Mouse (Mus musculus) embryo, embryonic 10.5 days (tissue): ENCODE results near the gene Ttc27.
A peak's percentile ranks its signal among the peaks of the same experiment; 100 is the strongest.
"Not testable (repeated sequence)": the region's sequence is repeated elsewhere in the genome, so short reads cannot be mapped to it uniquely, and the experiment has no call there.

Experiments
- DNase-seq: peaks from one replicate; pipeline ENCODE4 v3.0.0-alpha.2; 2015; ENCODE audit warnings: low spot score

Gene Ttc27

DNA sequence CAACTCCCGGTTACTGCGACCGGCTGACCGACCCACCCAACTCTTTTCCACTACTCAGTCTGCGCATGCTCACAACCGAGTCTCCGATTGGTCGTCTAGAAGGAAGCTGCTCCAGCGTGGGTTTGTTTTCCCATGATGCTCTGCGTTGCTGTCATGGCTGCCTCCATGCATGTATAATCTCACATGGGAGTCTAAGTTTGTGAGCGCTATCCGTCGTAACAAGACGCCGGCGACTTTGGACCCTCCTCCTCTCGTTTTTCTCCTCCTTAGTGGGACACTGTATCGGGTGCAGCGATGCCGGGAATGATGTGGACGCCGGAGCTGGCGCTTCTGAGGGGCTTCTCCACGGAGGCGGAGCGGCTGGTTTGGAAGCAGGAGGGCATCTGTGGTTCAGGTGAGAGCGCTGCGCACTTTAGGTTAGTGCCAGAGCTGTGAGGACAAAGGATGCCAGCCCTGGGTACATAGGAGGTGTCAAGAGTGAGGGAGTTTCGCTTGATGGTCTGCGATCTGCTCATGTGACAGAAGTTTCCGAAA, at the start of gene Ttc27:
Ttc27 (plus strand) TSS at position 115 of the 534 bp plus-strand sequence.
- DNase-seq, result peak; percentile 99

DNA sequence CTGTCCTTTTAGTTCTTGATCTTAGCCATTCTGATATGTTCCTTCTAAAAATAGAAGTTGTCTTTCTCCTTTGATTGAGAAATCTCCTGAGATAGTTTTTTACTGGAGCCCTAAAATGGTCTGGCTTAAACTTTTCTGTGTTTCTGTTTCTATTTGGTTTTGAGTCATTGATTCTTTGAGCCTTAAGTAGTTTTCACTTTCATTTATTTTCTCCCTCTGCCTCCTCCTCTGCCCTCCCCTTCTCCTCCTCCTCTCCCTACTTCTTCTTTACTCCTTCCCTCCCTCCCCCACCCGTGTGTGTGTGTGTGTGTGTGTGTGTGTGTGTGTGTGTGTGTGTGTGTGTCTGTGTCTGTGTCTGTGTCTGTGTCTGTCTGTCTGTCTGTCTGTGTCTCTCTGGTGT, 49.5 kb upstream of the Ttc27 start:
- DNase-seq, result no peak

DNA sequence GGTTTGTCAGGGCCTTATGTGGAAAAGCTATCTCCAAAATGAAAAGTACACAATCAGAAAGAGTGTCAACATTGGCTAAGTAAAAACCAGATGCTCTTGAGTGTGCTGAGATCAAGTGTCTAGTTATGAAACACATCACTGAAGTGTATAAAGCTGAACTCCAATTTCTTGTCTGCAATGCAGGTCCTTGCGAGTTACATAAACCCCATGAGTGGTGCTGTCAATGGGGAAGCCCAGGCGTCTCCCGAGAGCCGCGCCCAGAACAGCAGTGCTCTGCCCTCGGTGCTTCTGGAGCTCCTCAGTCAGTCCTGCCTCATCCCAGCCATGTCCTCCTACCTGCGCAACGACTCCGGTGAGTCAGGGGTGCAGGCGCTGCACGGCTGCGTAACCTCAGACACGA, 47.5 kb upstream of the Ttc27 start:
- no peak for DNase-seq

DNA sequence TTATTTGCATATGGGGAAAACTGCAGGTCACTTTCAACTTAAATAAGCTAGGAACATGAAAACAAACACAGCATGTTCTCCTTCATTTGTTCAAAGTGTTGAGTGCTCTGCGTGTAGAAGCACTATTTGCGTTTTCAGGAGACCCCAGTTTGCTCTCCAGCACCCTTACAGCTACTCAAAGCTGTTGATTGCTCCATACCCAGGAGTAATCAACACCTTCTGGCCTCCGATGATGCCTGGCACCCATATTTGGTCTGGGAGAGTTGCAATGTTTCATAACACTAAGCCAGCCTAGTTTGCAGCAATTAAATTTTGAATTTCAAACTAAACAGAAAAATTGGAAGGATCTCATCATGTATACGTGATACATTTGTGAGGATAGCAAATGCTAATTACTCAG, 45.1 kb upstream of the Ttc27 start:
- no peak for DNase-seq

DNA sequence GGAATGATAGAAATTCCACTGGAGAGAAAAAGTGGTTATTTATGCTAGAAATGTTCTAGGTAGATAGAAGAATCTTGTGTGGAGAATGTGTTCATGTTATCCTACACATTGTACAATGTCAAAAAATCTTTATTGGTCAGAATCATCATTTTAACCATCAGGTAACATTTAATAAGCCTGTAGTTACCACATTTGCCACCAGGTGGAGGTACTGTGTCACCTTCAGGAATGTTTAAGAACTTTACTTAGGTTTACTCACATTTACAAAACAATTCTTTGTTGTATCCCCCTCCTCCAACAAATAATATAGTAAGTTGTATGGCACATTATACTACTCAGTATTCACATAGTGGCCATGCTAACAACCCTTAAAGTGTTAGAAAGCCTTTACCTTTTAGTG, 44.3 kb upstream of the Ttc27 start:
- DNase-seq, result peak; percentile 77

DNA sequence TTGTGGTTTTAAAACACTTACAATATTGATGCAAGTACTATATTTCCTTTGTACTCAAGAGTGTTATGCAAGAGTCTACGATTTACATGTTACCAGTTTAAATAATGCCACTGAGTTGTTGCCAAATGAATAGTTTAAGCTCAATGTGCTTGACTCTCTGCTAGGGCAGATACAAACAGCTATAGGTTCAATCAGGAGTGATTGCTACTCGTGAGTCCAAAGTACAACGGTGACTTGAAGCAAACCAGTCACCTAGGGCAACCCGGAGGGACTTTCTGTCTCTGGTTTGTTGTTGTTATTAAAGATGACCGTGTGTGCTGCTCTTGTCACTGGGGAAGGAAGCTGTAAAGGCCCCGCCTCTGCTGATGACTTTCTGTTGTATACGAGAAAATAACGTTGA, 39.5 kb upstream of the Ttc27 start:
- no peak for DNase-seq

DNA sequence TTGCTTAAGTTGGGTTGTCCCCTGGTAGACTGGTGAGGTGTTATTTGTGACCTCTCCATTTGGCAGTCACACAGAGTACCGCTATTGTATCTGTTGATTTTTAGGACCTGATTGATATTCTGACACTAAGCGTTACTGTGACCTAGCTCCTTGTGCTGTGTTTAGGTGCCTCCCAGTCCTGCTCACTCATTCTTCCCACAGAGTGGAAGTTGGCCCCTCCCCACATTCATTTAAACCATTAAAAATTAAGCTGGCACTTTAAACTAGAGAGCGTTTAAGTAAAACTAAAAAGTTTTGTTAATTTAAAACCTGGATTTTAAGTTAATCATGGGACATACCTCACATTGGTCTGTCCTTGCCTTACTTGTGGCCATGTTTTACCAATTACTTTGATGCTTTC, 32.6 kb upstream of the Ttc27 start:
- DNase-seq, result no peak

DNA sequence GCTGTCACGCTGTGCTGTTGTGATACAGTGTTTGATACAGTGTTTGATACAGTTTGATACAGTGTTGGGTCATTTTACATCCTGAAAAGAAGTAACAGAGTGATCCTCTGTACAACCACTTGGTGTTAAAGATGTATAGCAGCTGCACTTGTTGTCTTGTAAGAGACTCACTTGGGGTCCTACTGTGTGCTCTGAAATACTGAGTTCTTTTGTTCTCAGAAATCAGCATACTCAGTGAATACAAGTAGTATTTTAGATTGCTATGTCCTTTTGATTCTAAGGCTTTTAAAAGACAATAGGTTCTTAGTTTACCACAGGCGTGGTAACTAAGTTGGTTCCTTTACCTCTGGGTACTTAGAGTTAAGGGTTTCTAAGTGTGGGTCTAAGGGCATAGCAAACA, 29.0 kb upstream of the Ttc27 start:
- DNase-seq, result no peak

DNA sequence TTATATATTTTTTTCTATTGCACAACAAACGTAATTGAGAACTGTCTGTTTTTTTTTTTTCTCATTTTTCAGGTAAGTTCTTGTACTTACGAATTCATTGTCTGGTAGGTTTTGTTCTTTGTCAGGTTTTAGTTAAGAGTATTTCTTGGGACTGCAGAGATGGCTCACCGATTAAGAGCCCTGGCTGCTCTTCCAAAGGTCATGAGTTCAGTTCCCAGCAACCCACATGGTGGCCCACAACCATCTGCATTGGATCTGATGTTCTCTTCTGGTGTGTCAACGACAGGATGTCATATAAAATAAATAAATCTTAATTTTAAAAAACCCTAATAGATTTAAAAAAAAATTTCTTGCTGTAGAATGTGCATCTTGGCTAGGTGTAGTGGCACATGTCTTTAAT, 28.1 kb upstream of the Ttc27 start:
- no peak for DNase-seq

DNA sequence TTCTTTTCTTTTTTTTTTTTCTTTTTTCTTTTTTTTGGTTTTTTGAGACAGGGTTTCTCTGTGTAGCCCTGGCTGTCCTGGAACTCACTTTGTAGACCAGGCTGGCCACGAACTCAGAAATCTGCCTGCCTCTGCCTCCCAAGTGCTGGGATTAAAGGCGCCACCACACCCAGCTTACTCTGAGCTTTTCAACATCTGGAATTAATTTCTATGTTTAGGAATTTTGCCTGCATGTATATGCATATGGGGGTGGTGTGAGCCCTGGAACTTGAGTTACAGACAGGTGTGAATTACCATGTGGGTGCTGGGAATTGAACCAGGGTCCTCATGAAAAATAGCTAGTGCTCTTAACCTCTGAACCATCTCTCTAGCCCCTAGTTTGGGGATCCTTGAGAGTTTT, 15.9 kb upstream of the Ttc27 start:
- DNase-seq, result not testable (repeated sequence)

DNA sequence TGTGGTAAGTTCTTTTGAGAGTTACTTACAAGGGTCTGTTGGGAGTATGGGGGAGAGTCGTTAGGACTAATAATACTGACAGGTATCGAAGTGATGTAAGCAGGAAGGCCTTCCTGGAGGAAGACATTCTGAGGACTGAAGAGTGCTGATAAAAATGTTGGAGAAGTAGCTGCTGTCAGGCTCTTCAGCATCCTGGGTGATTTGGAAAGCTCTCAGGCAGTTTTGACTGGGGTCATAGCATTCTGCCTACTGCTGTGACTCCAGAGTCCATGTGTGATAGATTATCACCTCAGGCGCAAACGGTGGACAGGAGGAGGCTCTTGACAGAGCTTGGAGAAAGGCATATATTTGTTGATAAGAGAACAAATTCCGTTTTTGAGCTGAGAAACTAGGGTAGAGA, 12.1 kb upstream of the Ttc27 start:
- DNase-seq, result no peak

DNA sequence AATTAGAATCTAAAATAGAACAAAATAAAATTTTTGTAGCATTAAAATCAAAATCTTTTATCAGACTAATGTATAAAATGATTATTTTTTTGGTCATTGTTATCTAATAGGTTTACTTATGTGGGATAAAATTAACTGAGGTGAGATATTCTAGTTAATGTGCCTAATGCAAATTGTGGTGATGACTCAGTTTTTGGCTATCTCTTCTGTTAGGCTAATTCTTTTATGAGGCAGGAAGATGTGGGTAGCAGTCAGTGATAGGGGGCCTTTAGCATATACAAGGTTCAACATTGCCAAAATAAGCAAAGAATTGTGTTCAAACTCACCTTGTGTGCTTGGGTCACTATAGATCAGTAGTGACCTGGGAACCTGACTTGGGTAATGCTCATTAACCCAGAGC, 10.9 kb upstream of the Ttc27 start:
- DNase-seq, result no peak

DNA sequence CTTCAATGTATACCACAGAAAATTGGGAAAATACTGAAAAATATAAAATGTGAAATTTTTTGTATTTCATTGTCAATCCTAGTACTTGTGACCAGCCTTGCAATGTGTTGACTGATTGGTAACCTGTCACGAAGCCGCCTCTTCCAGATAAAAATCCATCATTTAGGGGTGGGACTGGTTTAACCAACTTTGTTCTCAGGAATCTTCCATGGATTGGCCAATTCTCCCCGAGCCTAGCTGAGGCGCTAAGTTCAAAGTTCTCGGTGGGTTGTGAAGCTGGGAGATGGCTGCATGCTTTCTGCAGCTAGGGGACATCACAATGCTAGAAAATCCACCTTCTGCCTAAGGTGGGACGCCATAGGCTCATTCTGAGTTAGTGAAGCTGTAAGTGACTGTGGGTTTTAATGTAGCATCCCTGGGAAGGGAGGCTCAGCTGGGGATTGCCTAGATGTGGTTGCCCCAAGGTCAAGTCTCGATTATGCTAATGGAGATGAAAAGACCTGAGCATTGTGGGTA, 9.8 kb upstream of the Ttc27 start:
- DNase-seq, result no peak

DNA sequence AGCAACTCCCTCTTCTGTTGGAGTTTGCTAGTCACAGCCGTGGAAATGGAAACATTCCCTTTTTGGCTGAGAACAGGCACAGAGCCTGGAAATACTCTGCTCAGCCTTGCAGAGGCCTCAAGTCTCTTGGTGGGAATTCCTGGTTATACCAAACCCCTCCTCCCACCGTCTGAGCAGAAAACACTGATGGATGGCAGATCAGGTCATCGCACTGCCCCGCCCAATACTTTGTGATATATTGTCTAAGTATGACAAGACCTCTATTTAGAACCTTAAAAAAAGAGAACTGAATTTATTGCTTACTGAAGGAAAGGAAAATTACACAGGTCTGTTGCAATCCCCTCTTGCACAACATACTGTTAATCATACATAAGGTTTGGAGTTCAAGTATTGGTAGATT, 6.8 kb upstream of the Ttc27 start:
- DNase-seq, result no peak

DNA sequence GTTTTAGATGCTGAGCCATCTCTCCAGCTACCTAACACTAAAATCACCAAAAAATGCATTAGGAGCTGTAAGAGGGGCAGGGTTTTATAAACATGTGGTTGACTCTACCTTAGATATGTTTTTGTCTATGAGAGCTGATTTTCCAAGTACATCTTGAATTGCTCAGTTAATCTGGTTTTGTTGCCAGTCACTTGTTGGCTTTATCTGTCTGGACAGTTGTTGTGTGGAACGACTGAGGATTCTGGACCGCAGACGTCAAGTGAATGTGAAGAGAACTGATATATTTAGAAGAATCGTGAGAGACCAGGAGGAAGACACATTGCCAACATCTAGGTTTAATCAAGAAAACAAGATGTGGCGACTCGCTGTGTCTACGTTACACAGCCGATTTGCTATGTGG, 5.9 kb upstream of the Ttc27 start:
- no peak for DNase-seq

DNA sequence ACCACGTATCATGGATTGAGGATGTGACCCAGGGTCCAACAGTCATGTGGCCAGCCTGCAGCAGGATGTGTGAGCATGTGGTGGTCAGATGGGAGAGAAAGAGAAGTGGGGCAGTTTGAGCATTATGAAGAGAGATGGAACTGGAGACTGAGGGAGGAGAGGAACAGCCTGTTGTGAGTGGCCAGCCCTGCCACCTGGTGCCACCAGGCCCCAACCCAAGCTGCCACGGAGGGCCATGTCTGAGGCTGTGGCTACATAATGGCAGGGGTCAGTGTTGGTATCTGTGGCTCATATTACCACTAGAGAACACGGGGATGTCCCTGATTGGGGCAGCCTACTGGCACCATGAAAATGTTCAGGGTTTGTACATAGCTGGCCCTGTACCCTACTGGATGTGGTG, 2.4 kb upstream of the Ttc27 start:
- DNase-seq, result no peak

DNA sequence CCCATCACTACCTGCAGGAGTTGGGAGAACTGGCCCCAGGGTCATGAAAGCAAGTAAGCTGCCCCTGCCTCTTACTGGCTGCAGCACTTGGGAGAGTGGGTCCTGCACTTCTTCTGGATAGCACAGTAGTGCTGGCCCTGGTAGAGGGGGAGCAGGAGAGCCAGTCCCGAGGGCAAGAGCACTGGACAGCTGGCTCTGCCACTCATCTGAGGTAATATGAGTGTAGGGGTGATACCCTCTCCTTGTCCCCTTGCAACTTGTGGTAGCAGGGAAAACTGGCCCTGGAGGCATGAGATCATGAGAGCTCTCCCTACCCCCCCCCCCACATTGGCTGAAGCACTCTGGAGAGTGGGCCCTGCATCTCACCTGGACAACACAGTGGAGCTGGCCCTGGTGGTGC, 1.8 kb upstream of the Ttc27 start:
- DNase-seq, result no peak

DNA sequence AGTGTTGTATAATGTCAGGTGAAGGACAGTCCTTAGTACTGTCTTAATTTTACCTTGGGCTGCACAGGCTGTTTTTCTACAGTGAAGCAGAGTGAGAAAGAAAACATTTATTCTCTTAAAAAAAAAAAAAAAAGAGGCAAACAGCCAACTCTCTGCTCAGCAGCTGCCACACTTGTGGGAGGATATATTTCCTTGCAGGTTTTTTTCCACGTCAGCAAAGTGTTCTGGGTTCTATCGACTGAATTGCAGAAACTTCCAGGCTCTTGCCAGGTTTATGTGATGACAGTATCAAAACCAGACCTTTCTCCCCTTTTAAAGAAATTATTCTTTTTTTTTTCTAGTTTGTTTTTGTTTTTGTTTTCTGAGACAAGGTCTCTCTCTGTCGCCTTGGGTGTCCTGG, 889 bp upstream of the Ttc27 start:
- DNase-seq, result no peak

DNA sequence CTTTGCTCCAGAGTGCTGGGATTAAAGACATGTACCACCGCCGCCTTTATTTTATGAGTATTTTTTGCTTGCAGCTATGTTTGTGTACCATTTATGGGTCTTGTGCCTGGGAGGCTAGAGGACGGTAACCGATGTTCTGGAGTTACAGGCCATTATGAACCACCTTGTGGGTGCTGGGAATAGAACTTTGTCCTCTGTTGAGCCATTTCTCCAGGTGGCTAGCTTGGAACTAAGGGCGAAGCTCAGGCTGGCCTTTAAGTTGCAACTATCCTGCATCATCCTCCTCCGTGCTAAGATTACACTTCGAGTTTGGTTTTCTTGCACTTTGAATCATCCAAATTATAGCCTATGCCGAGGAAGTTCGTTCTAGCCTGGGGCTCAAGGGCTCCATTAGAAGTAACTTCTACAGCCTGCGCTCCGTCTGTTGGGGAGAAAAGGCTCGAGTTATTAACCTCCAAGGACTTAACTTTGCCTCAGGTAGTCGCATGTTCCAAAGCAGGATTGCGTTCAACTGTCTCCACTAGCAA, 378 bp upstream of the Ttc27 start:
- DNase-seq, result no peak

DNA sequence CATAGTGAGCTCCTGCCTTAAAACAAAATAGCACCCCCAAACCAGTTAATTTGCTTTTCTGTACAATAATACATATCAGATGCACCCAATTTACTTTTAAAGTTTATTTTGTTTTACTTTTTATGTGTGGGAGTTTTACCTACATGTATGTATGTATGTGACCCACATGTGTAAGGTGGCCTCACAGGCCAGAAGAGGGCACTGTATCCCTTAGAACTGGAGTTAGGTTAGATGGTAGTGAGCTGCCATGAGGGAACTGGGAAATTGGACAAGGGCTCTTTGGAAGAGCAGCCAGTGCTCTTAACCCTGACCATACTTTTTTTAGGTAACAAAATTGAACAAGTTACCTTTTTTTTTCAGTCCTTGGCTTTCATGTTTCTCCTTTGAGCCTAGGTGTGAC, 15.3 kb downstream of the Ttc27 start:
- DNase-seq, result peak; percentile 29

DNA sequence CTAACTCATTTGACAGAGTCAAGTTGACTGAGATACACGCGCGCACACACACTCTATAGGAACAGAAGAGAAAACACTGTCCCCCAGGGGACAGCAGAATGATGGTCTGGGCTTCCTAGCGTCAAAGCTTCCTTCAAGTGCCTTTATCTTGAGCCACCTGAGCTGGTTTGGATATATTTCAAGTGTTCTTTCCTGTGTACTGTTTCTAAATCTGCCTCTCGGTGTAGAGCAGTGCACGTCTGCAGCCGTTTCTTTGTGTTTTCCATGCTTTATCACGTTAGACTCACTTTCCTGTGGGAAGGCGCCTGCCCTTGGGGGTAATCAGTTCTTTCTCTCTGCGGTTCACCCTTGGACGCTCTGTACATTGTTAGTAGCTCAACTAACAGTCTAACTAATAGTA, 17.9 kb downstream of the Ttc27 start:
- no peak for DNase-seq

DNA sequence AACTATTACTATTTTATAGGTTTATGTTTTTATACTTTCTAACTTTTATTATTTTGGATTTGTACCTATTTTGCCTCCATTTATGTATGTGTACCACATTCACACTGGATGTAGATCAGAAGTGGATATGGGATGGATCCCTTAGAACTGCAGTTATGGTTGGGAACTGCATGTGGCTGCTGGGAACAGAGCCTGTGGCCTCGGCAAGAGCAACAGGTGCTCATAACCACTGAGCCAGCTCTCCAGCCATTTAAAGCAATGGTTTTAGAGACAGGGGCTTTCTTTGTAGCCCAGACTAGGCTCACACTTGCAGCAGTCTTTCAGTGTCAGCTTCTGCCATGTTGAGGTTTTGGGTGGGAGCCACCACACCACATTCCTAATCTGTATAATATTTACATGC, 32.1 kb downstream of the Ttc27 start:
- no peak for DNase-seq

DNA sequence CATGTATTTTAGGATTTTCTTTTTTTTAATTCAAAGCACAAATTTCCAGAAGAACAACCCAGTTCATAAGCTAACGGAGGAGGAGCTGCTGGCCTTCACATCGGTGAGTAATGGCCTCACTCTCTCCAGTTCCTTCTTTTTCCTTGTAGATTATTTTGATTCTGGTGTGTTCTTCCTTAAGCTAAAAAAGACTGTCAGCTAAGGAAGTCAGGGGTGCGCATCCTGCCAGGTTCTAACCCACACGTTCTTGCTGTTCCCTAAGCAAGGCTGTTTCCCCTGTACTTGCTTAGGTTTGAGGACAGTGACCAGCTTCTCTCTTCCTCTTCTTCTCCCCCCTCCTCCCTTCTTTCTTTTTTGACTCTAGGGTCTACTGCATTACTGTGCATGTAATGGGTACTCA, 33.5 kb downstream of the Ttc27 start:
- no peak for DNase-seq

DNA sequence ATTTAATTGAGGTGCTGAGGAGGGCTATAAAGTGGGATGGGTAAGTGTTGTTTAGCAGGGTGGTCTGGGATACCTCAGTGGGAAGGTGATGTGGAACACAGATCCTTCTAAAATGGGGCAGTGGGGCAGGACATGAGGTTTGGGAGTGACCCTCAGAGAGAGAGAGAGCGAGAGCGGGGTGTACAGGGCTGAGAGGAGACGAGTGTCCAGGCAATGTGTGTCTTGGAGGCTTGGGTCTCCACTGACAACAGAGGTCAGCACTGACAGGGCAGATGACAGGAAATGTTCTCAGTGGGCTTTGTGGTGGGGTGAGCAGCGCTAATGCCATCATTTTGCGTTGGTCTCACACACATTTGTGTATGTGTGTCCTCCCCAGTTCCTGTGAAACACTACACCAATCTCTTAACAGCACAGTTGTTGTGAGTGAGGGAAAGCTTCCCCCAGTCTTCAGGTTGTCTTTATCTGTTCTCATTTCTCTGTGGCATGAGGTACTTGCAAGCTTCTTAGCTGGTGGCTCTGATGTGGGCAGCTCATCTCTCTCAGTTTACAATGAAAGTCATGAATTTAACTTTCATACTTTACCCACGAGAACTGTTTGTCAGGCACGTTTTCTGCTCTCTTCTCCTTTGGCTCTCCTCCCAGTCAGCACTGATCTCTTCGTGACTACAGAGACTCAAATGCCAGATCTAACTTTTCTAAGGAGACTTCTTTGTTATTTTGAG, 35.5 kb downstream of the Ttc27 start:
- DNase-seq, result no peak
